Mouse (Mus musculus) cerebellum, adult 9-11 months (tissue): ENCODE data around the gene Smo.

Experiments
- DNase-seq: peaks from one replicate; pipeline ENCODE4 v3.0.0; 2022

The Smo gene

DNA sequence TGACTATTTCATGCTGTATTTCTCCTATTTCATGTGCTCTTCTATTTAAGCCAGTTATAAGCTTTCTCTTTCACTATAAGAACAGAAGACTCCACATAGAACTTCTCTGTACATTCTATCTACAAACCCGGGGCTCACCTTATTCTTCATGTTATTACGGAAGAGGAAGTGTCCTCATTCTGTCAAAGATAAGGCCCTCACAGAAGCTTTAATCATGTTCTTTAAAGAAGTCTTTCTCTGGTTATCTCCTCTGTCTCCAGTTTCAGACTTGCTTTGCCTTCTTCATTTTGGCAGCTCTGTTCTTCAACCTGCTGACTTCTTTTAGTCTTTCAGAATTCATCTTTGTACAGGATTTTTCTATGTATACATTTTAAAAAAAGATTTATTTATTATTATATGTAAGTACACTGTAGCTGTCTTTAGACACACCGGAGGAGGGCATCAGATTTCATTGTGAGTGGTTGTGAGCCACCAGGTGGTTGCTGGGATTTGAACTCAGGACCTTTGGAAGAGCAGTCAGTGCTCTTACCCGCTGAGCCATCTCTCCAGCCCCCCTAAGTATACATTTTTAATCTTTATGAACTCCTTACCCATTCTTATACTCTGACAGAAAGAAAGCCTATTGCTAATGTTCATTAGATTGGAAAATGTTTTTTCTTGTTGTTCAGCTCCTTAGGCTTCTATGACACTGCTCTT lies 41.4 kb downstream of the Smo start:
- DNase-seq: no peak

GRCm38 (mm10) chr6:29777238-29777555 lies 41.9 kb downstream of the Smo start:
- DNase-seq: no peak

DNA sequence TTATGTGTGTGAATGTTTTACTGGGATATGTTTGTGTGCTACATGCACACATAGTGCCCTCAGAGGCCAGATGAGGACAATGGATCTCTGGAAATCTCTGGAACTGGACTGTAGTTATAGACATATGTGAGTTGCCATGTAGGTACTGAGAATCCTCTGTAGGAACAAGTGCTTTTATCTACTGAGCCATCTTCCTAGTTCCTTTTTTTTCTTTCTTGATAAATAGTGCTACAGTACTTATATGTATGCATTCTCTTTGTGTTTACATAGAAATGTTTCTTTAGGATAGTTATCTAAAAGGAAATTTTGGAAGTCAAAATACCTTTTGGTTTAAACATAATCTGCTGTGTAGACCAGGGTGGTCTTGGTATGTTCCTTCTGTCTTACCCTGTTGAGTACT lies 44.8 kb downstream of the Smo start:
- no peak for DNase-seq

- no peak for DNase-seq
Observed at GRCm38 (mm10) chr6:29780571-29780970, 45.3 kb downstream of the Smo start.

DNA sequence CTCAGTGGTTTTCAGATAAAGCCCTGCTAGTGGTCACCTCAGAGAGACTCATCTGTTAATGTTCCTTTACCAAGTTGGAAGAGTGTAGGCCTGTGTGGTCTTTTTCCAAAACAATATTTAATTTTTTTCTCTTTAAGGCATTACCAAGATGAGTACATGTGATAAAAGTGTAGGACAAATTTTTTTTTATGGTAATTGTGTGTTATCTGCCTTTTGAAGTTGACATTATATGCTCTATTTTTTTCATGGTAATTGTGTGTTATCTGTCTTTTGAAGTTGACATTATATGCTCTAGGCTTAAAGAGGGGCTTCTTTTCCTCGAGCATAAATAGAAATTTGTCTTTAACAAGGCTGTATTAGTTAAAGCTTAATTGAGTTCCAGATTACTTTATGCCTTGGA lies 46.9 kb downstream of the Smo start:
- no peak for DNase-seq

DNA sequence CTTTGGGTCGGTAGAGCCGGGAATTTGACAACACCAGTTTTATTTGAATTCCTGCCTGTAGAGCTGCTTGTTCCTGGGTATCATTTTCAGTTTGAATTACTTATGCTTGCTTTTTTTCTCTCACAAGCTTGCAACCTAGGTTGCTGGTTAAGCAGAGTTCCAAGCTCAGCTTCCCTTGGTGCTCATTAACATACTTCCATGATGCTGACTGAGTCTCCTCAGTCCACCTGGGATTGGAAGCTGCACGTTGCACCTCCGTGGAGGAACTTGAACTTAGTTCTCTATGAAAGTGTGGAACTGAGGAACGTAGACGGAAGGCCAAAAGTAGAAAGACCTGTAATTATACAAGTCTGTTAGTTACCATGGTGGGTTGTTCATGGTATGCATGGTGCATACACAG lies 48.7 kb downstream of the Smo start:
- no peak for DNase-seq

DNA sequence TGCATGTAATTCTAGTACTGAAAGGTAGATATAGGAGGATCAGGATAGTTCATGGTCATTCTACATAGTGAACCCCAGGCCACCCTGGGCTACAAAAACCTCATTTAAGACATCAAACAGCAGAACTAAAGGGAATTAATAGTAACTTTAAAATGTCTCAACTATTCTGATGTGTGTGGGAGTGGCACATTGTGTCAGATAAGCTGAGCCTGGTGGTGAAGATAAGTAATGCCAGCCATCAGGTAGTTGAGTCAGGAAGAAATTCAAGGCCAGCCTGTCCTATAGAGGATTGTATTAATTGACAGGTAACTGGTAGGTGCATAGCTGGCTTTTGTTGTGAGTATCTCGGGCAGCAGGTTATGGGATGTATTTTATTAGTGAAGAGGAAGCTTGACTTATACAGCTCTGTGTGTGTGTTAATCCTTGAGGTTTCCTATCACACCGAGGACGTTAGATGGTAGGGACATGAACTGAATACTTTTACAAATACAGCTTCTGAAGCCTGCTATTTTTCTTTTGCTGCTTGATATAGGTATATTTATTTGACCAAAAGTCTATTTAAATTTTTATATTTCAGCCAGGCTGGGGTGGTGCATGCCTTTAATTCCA lies 49.2 kb downstream of the Smo start:
- DNase-seq: no peak

- DNase-seq: no peak
Observed at GRCm38 (mm10) chr6:29785759-29786158, 50.5 kb downstream of the Smo start.

DNA sequence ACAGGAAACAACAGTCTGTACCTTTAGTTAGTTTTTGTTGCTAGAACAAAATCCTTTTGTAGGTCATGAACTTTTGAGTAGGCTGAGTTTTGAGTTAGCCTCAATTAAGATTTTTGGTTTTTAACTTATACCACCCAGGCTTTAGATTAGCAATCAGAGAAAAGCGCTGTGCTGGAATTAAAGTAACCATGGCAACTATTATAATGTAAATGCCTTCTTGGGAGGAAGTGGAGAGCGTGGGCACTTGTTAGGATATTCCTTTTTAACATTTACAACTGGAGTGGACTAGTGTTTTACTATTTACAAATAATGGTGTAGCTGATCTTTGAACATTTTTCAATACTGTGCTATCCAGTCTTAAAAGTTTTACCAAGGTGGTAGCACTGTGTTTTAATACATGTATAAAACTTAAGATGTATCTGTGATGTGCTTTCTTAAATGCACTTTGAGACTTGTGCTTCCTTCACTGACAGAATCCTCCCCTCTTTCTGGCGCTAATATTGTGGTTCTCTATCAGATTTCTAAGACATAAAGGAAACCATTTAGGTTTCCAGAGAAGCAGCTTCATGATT lies 53.6 kb downstream of the Smo start:
- DNase-seq: no peak

GRCm38 (mm10) chr6:29790014-29790698 lies 54.9 kb downstream of the Smo start:
- no peak for DNase-seq

GRCm38 (mm10) chr6:29793520-29793919 lies 58.2 kb downstream of the Smo start:
- DNase-seq: no peak

DNA sequence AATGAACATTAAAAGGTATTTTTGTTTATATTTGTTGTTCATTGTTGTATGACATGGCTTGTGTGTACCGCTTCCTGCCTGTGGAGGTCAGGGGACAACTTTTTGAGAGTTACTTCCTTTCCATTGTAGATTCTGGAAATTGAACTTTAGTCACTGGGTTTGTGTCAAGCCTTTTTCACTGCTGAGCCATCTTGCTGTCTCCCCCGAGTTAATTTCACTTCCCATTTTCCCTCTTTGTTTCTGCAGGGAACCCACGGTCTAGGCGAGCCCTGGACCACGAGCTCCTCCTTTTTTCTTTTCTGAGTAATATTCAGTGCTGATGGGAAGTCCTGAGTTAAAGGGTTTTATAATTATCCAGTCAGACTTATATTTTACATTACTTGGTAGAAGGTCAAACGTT lies 59.3 kb downstream of the Smo start:
- DNase-seq: no peak

- DNase-seq: no peak
Observed at GRCm38 (mm10) chr6:29802979-29803378, 67.7 kb downstream of the Smo start.

GRCm38 (mm10) chr6:29804006-29804405 lies 68.7 kb downstream of the Smo start:
- DNase-seq: no peak

DNA sequence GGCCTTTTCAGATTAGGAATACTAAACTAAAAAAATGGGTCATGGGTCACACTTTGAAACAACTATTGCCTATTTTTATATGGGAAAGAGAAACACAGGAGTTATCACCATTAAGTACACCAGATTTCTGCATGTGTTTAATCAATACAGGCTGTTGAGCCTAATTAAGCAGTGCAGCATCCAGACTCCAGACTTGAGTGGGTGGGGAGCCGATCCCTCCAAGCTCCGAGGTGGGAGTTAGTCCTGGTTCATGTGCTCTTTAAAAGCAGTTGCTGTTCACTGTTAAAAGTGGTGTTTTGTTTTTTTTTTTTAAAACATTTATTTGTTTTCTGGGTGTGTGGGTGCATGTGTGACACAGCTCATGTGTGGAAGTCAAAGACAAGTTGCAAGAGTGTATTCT lies 70.1 kb downstream of the Smo start:
- DNase-seq: no peak
